Mouse (Mus musculus) neural tube, embryonic 11.5 days (tissue): ENCODE measurements around the gene Dhrs1. TPM values are rescaled to one million over a fixed set of nuclear protein-coding genes. Genes with fewer than 3 reads are reported as not detected.
"Not testable (repeated sequence)": the region's sequence is repeated elsewhere in the genome, so short reads cannot be mapped to it uniquely, and the experiment has no call there.

ENCODE experiments used
- ATAC-seq: fragments of 200-750 bp; cut with Nextera tagmentation; 2 replicates; pipeline ENCODE4 v1.8.0; 2017; ENCODE audit warnings: moderate number of reproducible peaks, mild to moderate bottlenecking, moderate TSS enrichment, moderate library complexity; ENCODE audit not compliant: insufficient read depth, low FRiP score, low TSS enrichment
- DNase-seq: peaks from one replicate; pipeline ENCODE4 v3.0.0-alpha.2; 2015; ENCODE audit warnings: low spot score
- H3K27ac ChIP-seq: fragments of 300-500 bp; sonication (generic); 2 replicates; pipeline ENCODE4 v1.5.1; 2014; ENCODE audit warnings: low read depth, mild to moderate bottlenecking, low read length
- H3K27me3 ChIP-seq: fragments of 300-500 bp; sonication (generic); 2 replicates; pipeline ENCODE4 v1.6.1; 2014; ENCODE audit warnings: mild to moderate bottlenecking, low read length, mixed read lengths; ENCODE audit not compliant: control insufficient read depth, insufficient read depth
- H3K36me3 ChIP-seq: fragments of 300-500 bp; sonication (generic); 2 replicates; pipeline ENCODE4 v1.6.1; 2014; ENCODE audit warnings: mild to moderate bottlenecking, low read length, moderate library complexity, mixed read lengths; ENCODE audit not compliant: control insufficient read depth, insufficient read depth
- H3K4me1 ChIP-seq: fragments of 300-500 bp; sonication (generic); 2 replicates; pipeline ENCODE4 v1.6.1; 2014; ENCODE audit warnings: low read length, mixed read lengths; ENCODE audit not compliant: control insufficient read depth, insufficient read depth
- H3K4me2 ChIP-seq: fragments of 300-500 bp; sonication (generic); 2 replicates; pipeline ENCODE4 v1.6.1; 2014; ENCODE audit warnings: low read depth, mild to moderate bottlenecking, moderate library complexity
- H3K4me3 ChIP-seq: fragments of 300-500 bp; sonication (generic); 2 replicates; pipeline ENCODE4 v1.5.1; 2014; ENCODE audit warnings: low read depth, low read length
- H3K9ac ChIP-seq: fragments of 300-500 bp; sonication (generic); 2 replicates; pipeline ENCODE4 v1.6.1; 2014; ENCODE audit warnings: mild to moderate bottlenecking, low read length
- H3K9me3 ChIP-seq: fragments of 300-500 bp; sonication (generic); 2 replicates; pipeline ENCODE4 v1.6.1; 2016; ENCODE audit warnings: low read length; ENCODE audit not compliant: control insufficient read depth
- WGBS: fragments of 180-500 bp; shearing (Covaris S2); extraction: QIAGEN DNeasy Blood & Tissue Kit; methylation state at CpG from one replicate; pipeline ENCODE4 v1.1.7; 2014; 5-methylcytosine and 5-hydroxymethylcytosine counted together
- polyA plus RNA-seq: library from polyadenylated mRNA; unstranded; fragments of >200 nt; fragmentation: Nextera tagmentation; extraction: Ambion mirVana; gene quantifications from 2 replicates; pipeline ENCODE4 v1.2.1, GENCODE M21; 2014

Dhrs1 gene
- polyA plus RNA-seq, 1 experiment from 2014 or later, result 76.8 TPM

- ATAC-seq, result no peak
- H3K4me1 ChIP-seq, result 0 out of 2 replicates have a peak, but pooled peaks cover 4% of the 10 kb centered on the region
- H3K4me3 ChIP-seq, result no peak overlapping the region
- H3K9ac ChIP-seq, result no peak overlapping the region
- H3K36me3 ChIP-seq, result no peaks in the 10 kb centered on the region
- 92% methylated on average over 6 of the region's 6 CpGs for WGBS
- H3K9me3 ChIP-seq, result no peaks in the 10 kb centered on the region
- H3K27me3 ChIP-seq, result peaks cover 35% of the 10 kb centered on the region
- H3K4me2 ChIP-seq, result no peak overlapping the region
- DNase-seq, result no peak
- H3K27ac ChIP-seq, result no peak overlapping the region
Measured at GRCm38 (mm10) chr14:55768555-55768954, 23.1 kb upstream of the Dhrs1 start.

GRCm38 (mm10) chr14:55767519-55768414 lies 22.3 kb upstream of the Dhrs1 start:
- H3K36me3 ChIP-seq, result no peaks in the 10 kb centered on the region
- H3K4me1 ChIP-seq, result 0 out of 2 replicates have a peak, but pooled peaks cover 4% of the 10 kb centered on the region
- peak overlapping the region; percentile 59 for H3K9ac ChIP-seq
- H3K4me3 ChIP-seq, result peak overlapping the region; percentile 34
- H3K27ac ChIP-seq, result no peak overlapping the region
- peak; percentile 64 for DNase-seq
- WGBS, result 12% methylated on average over 52 of the region's 52 CpGs
- peak; percentile 48 for ATAC-seq
- H3K27me3 ChIP-seq, result peaks cover 42% of the 10 kb centered on the region
- H3K9me3 ChIP-seq, result no peaks in the 10 kb centered on the region
- H3K4me2 ChIP-seq, result peak overlapping the region; percentile 70

- no peak for ATAC-seq
- no peak for DNase-seq
- Histone ChIP-seq H3K27me3 (peaks cover 57% of the 10 kb centered on the region), H3K4me2 (no peak within 1 kb of the TSS), H3K36me3 (no peaks in the 10 kb centered on the region), H3K9ac (no peak within 1 kb of the TSS), H3K27ac (no peak within 1 kb of the TSS), H3K4me3 (no peak within 1 kb of the TSS), H3K9me3 (no peaks in the 10 kb centered on the region), H3K4me1 (0 out of 2 replicates have a peak, but pooled peaks cover 4% of the 10 kb centered on the region)
- WGBS, result 81% methylated on average over 4 of the region's 4 CpGs
Measured at GRCm38 (mm10) chr14:55765696-55766095, 20.2 kb upstream of the Dhrs1 start, which contains the start of gene Ltb4r1. TSS of gene Ltb4r1 (plus strand) at chr14:55765962.

- H3K27ac ChIP-seq, result no peak overlapping the region
- 71% methylated on average over 7 of the region's 7 CpGs for WGBS
- H3K4me1 ChIP-seq, result 0 out of 2 replicates have a peak, but pooled peaks cover 4% of the 10 kb centered on the region
- no peaks in the 10 kb centered on the region for H3K9me3 ChIP-seq
- H3K9ac ChIP-seq, result no peak overlapping the region
- H3K36me3 ChIP-seq, result no peaks in the 10 kb centered on the region
- no peak overlapping the region for H3K4me2 ChIP-seq
- no peak for ATAC-seq
- H3K27me3 ChIP-seq, result peaks cover 49% of the 10 kb centered on the region
- no peak for DNase-seq
- H3K4me3 ChIP-seq, result no peak overlapping the region
Measured at GRCm38 (mm10) chr14:55763166-55763565, 17.7 kb upstream of the Dhrs1 start.

- ATAC-seq, result peak; percentile 67
- Histone ChIP-seq H3K4me3 (peak overlapping the region; percentile 45), H3K27ac (no peak overlapping the region), H3K9me3 (no peaks in the 10 kb centered on the region), H3K9ac (peak overlapping the region; percentile 68), H3K36me3 (no peaks in the 10 kb centered on the region), H3K4me2 (peak overlapping the region; percentile 77), H3K4me1 (no peaks in the 10 kb centered on the region), H3K27me3 (peaks cover 43% of the 10 kb centered on the region)
- peak; percentile 70 for DNase-seq
- under 1% methylated on average over 74 of the region's 77 CpGs for WGBS
Measured at GRCm38 (mm10) chr14:55762001-55762821, 16.7 kb upstream of the Dhrs1 start.

- H3K27me3 ChIP-seq, result peaks cover 37% of the 10 kb centered on the region
- no peaks in the 10 kb centered on the region for H3K9me3 ChIP-seq
- 73% methylated on average over 6 of the region's 6 CpGs for WGBS
- peak within 1 kb of the TSS; percentile 45 for H3K4me3 ChIP-seq
- peak within 1 kb of the TSS; percentile 77 for H3K4me2 ChIP-seq
- no peak for DNase-seq
- H3K27ac ChIP-seq, result no peak within 1 kb of the TSS
- no peaks in the 10 kb centered on the region for H3K4me1 ChIP-seq
- peak within 1 kb of the TSS; percentile 68 for H3K9ac ChIP-seq
- no peak for ATAC-seq
- no peaks in the 10 kb centered on the region; the same call in 1 of the 2 replicates for H3K36me3 ChIP-seq
Measured at GRCm38 (mm10) chr14:55761163-55761562, 15.7 kb upstream of the Dhrs1 start, which contains the start of gene Ltb4r2. TSS of gene Ltb4r2 (plus strand) at chr14:55761428.

- H3K36me3 ChIP-seq, H3K9ac ChIP-seq, H3K4me3 ChIP-seq, H3K9me3 ChIP-seq, ATAC-seq, H3K4me1 ChIP-seq, H3K27ac ChIP-seq: not testable (repeated sequence)
- peak; percentile 80 for DNase-seq
- H3K27me3 ChIP-seq, result peaks cover 34% of the 10 kb centered on the region
- 2% methylated on average over 6 of the region's 6 CpGs for WGBS
- 0 out of 2 replicates have a peak overlapping the region, but pooled peaks have one; percentile 22 for H3K4me2 ChIP-seq
Measured at GRCm38 (mm10) chr14:55760156-55760555, 14.7 kb upstream of the Dhrs1 start.

- Histone ChIP-seq H3K4me2 (no peak within 1 kb of the TSS), H3K27ac (no peak within 1 kb of the TSS), H3K9ac (no peak within 1 kb of the TSS; the same call in 1 of the 2 replicates), H3K36me3 (peaks cover 6% of the 10 kb centered on the region), H3K4me3 (no peak within 1 kb of the TSS), H3K27me3 (peaks cover 20% of the 10 kb centered on the region), H3K4me1 (no peaks in the 10 kb centered on the region), H3K9me3 (no peaks in the 10 kb centered on the region)
- DNase-seq (peak; percentile 50), ATAC-seq (no peak)
- WGBS, result 21% methylated on average over 8 of the region's 8 CpGs
Measured at GRCm38 (mm10) chr14:55758363-55758784, 12.9 kb upstream of the Dhrs1 start, which contains the start of gene Cideb. TSS of gene Cideb (minus strand) at chr14:55758458.
